Mouse (Mus musculus): ENCODE measurements around the gene Ces1c. TPM values are rescaled to one million over a fixed set of nuclear protein-coding genes. Genes with fewer than 3 reads are reported as not detected.

Gene Ces1c
- polyA plus RNA-seq, 1 experiment from 2014 or later, result not detected

Other genes with a start within 250 kb of the Ces1c start
- 65.7 and 66.2 TPM in 2 replicates for gene Capns2, start 229.9 kb downstream of the Ces1c start, polyA plus RNA-seq (2015; fragmentation: Nextera tagmentation; extraction: Ambion mirVana)
- 1.4 and 1.7 TPM in 2 replicates for gene Slc6a2, start 171.2 kb downstream of the Ces1c start, polyA plus RNA-seq (2015; fragmentation: Nextera tagmentation; extraction: Ambion mirVana)
- 0.16 and 0.39 TPM in 2 replicates for gene Ces1a, start 83.1 kb downstream of the Ces1c start, polyA plus RNA-seq (2015; fragmentation: Nextera tagmentation; extraction: Ambion mirVana)
- 0.16 and 0.29 TPM in 2 replicates for gene Ces1b, start 51.3 kb downstream of the Ces1c start, polyA plus RNA-seq (2015; fragmentation: Nextera tagmentation; extraction: Ambion mirVana)
- 6.2 and 11.1 TPM in 2 replicates for gene Ces1d, start 66.6 kb upstream of the Ces1c start, polyA plus RNA-seq (2015; fragmentation: Nextera tagmentation; extraction: Ambion mirVana)
- gene Ces1e, start 98.3 kb upstream of the Ces1c start, polyA plus RNA-seq (2015; fragmentation: Nextera tagmentation; extraction: Ambion mirVana), result 0.08 and 0.16 TPM in 2 replicates
- not detected in 2 replicates for gene Ces1f, start 148.5 kb upstream of the Ces1c start, polyA plus RNA-seq (2015; fragmentation: Nextera tagmentation; extraction: Ambion mirVana)
- gene Ces1g, start 206.0 kb upstream of the Ces1c start, polyA plus RNA-seq (2015; fragmentation: Nextera tagmentation; extraction: Ambion mirVana), result not detected in 2 replicates
- 0.23 and 0.29 TPM in 2 replicates for gene Ces1h, start 248.4 kb upstream of the Ces1c start, polyA plus RNA-seq (2015; fragmentation: Nextera tagmentation; extraction: Ambion mirVana)